Mouse (Mus musculus): ENCODE measurements around the gene Wdfy2. TPM values are rescaled to one million over a fixed set of nuclear protein-coding genes. Genes with fewer than 3 reads are reported as not detected.

Wdfy2 gene
- polyA plus RNA-seq, 1 experiment = 11.0 TPM

GRCm38 (mm10) chr14:62965811-62966520 lies 128.5 kb downstream of the Wdfy2 start:
- Histone ChIP-seq H3K4me1 (ENCODE audit: control insufficient read depth, insufficient read depth, low read length) (no peaks in the 10 kb centered on the region), H3K27ac (ENCODE audit: insufficient read depth, low read length) (no peak overlapping the region), H3K4me3 (ENCODE audit: insufficient read depth, low read length) (no peak overlapping the region)
- TF ChIP-seq CTCF (IDR thresholded peaks at IDR 0.05; ENCODE audit: extremely low read depth, insufficient read depth, low read length) = no peak
- TF ChIP-seq POLR2A (IDR thresholded peaks at IDR 0.05; ENCODE audit: extremely low read depth, insufficient read depth, low read length) = no peak

- Histone ChIP-seq H3K4me1 (ENCODE audit: control insufficient read depth, insufficient read depth, low read length) (no peaks in the 10 kb centered on the region), H3K27ac (ENCODE audit: insufficient read depth, low read length) (no peak overlapping the region), H3K4me3 (ENCODE audit: insufficient read depth, low read length) (no peak overlapping the region)
- TF ChIP-seq POLR2A (IDR thresholded peaks at IDR 0.05; ENCODE audit: extremely low read depth, insufficient read depth, low read length) (no peak), CTCF (IDR thresholded peaks at IDR 0.05; ENCODE audit: extremely low read depth, insufficient read depth, low read length) (peak; percentile 61)
Observed at GRCm38 (mm10) chr14:62975046-62975445, 137.6 kb downstream of the Wdfy2 start.

- Histone ChIP-seq H3K27ac (ENCODE audit: insufficient read depth, low read length) (no peak overlapping the region), H3K4me1 (ENCODE audit: control insufficient read depth, insufficient read depth, low read length) (no peaks in the 10 kb centered on the region), H3K4me3 (ENCODE audit: insufficient read depth, low read length) (no peak overlapping the region)
- TF ChIP-seq POLR2A (IDR thresholded peaks at IDR 0.05; ENCODE audit: extremely low read depth, insufficient read depth, low read length) = no peak
- TF ChIP-seq CTCF (IDR thresholded peaks at IDR 0.05; ENCODE audit: extremely low read depth, insufficient read depth, low read length) = no peak
Observed at GRCm38 (mm10) chr14:62979815-62980214, 142.3 kb downstream of the Wdfy2 start.

- no peak for TF ChIP-seq CTCF (IDR thresholded peaks at IDR 0.05; ENCODE audit: extremely low read depth, insufficient read depth, low read length)
- no peak for TF ChIP-seq POLR2A (IDR thresholded peaks at IDR 0.05; ENCODE audit: extremely low read depth, insufficient read depth, low read length)
- Histone ChIP-seq H3K4me3 (ENCODE audit: insufficient read depth, low read length) (no peak within 1 kb of the TSS), H3K4me1 (ENCODE audit: control insufficient read depth, insufficient read depth, low read length) (no peaks in the 10 kb centered on the region), H3K27ac (ENCODE audit: insufficient read depth, low read length) (no peak within 1 kb of the TSS)
Observed at GRCm38 (mm10) chr14:62984410-62984809, 146.9 kb downstream of the Wdfy2 start, which contains the start of gene Defb48. TSS of gene Defb48 (minus strand) at chr14:62984510.

- H3K4me3 ChIP-seq (ENCODE audit: insufficient read depth, low read length) = no peak overlapping the region
- no peak for TF ChIP-seq CTCF (IDR thresholded peaks at IDR 0.05; ENCODE audit: extremely low read depth, insufficient read depth, low read length)
- no peak overlapping the region for H3K27ac ChIP-seq (ENCODE audit: insufficient read depth, low read length)
- H3K4me1 ChIP-seq (ENCODE audit: control insufficient read depth, insufficient read depth, low read length) = no peaks in the 10 kb centered on the region
Observed at GRCm38 (mm10) chr14:62991271-62991670, 153.8 kb downstream of the Wdfy2 start.

GRCm38 (mm10) chr14:62991849-62992510 lies 154.5 kb downstream of the Wdfy2 start:
- H3K27ac ChIP-seq (ENCODE audit: insufficient read depth, low read length) = no peak overlapping the region
- H3K4me1 ChIP-seq (ENCODE audit: control insufficient read depth, insufficient read depth, low read length) = no peaks in the 10 kb centered on the region
- no peak overlapping the region for H3K4me3 ChIP-seq (ENCODE audit: insufficient read depth, low read length)
- TF ChIP-seq CTCF (IDR thresholded peaks at IDR 0.05; ENCODE audit: extremely low read depth, insufficient read depth, low read length) (no peak), POLR2A (IDR thresholded peaks at IDR 0.05; ENCODE audit: extremely low read depth, insufficient read depth, low read length) (no peak)

- Histone ChIP-seq H3K4me1 (ENCODE audit: control insufficient read depth, insufficient read depth, low read length) (no peaks in the 10 kb centered on the region), H3K4me3 (ENCODE audit: insufficient read depth, low read length) (no peak within 1 kb of the TSS), H3K27ac (ENCODE audit: insufficient read depth, low read length) (no peak within 1 kb of the TSS)
- TF ChIP-seq CTCF (IDR thresholded peaks at IDR 0.05; ENCODE audit: extremely low read depth, insufficient read depth, low read length) (no peak), POLR2A (IDR thresholded peaks at IDR 0.05; ENCODE audit: extremely low read depth, insufficient read depth, low read length) (no peak)
Observed at GRCm38 (mm10) chr14:62997777-62998176, 160.3 kb downstream of the Wdfy2 start, which contains the start of gene Defb47. TSS of gene Defb47 (plus strand) at chr14:62998077.

GRCm38 (mm10) chr14:62998977-62999376 lies 161.5 kb downstream of the Wdfy2 start:
- TF ChIP-seq POLR2A (IDR thresholded peaks at IDR 0.05; ENCODE audit: extremely low read depth, insufficient read depth, low read length) = no peak
- TF ChIP-seq CTCF (IDR thresholded peaks at IDR 0.05; ENCODE audit: extremely low read depth, insufficient read depth, low read length) = no peak
- no peak overlapping the region for H3K27ac ChIP-seq (ENCODE audit: insufficient read depth, low read length)
- H3K4me3 ChIP-seq (ENCODE audit: insufficient read depth, low read length) = no peak overlapping the region
- no peaks in the 10 kb centered on the region for H3K4me1 ChIP-seq (ENCODE audit: control insufficient read depth, insufficient read depth, low read length)

- no peak overlapping the region for H3K27ac ChIP-seq (ENCODE audit: insufficient read depth, low read length)
- TF ChIP-seq CTCF (IDR thresholded peaks at IDR 0.05; ENCODE audit: extremely low read depth, insufficient read depth, low read length) = no peak
- TF ChIP-seq POLR2A (IDR thresholded peaks at IDR 0.05; ENCODE audit: extremely low read depth, insufficient read depth, low read length) = no peak
- H3K4me1 ChIP-seq (ENCODE audit: control insufficient read depth, insufficient read depth, low read length) = no peaks in the 10 kb centered on the region
- no peak overlapping the region for H3K4me3 ChIP-seq (ENCODE audit: insufficient read depth, low read length)
Observed at GRCm38 (mm10) chr14:63002588-63002987, 165.1 kb downstream of the Wdfy2 start.

Other genes with a start within 250 kb of the Wdfy2 start
- not detected in 2 replicates for gene Serpine3, start 174.0 kb upstream of the Wdfy2 start, polyA plus RNA-seq (2012; rRNA removed)
- gene Ints6, start 76.5 kb upstream of the Wdfy2 start, polyA plus RNA-seq (2012; rRNA removed) = 13.7 and 20.2 TPM in 2 replicates
- gene Defb48, start 146.8 kb downstream of the Wdfy2 start, polyA plus RNA-seq (2012; rRNA removed) = not detected in 2 replicates
- gene Defb47, start 160.4 kb downstream of the Wdfy2 start, polyA plus RNA-seq (2012; rRNA removed) = not detected in 2 replicates
- not detected in 2 replicates for gene Defb43, start 174.1 kb downstream of the Wdfy2 start, polyA plus RNA-seq (2012; rRNA removed)
- 0.57 and 0.86 TPM in 2 replicates for gene Defb42, start 209.3 kb downstream of the Wdfy2 start, polyA plus RNA-seq (2012; rRNA removed)
- 0.10 TPM in 1 of 2 replicates, not detected in the other for gene Defb30, start 212.3 kb downstream of the Wdfy2 start, polyA plus RNA-seq (2012; rRNA removed)

All from cortical plate, adult 2 months (tissue).